Mouse (Mus musculus) hindbrain, embryonic 16.5 days (tissue): ENCODE measurements around the gene Smdt1. TPM values are rescaled to one million over a fixed set of nuclear protein-coding genes. Genes with fewer than 3 reads are reported as not detected.
A peak's percentile ranks its signal among the peaks of the same experiment; 100 is the strongest.

ENCODE experiments used
- ATAC-seq: fragments of 200-750 bp; cut with Nextera tagmentation; 2 replicates; pipeline ENCODE4 v1.8.0; 2017; ENCODE audit warnings: moderate TSS enrichment, moderate library complexity
- H3K27ac ChIP-seq: fragments of 300-500 bp; sonication (generic); 2 replicates; pipeline ENCODE4 v1.5.1; 2014; ENCODE audit warnings: low read depth, mild to moderate bottlenecking, control low read depth, low read length, moderate library complexity
- H3K27me3 ChIP-seq: fragments of 300-500 bp; sonication (generic); replicated peaks from 2 replicates; pipeline ENCODE4 v1.6.1; 2014; ENCODE audit warnings: low read length; ENCODE audit not compliant: control insufficient read depth, insufficient read depth
- H3K36me3 ChIP-seq: fragments of 300-500 bp; sonication (generic); 2 replicates; pipeline ENCODE4 v1.6.1; 2014; ENCODE audit warnings: mild to moderate bottlenecking, low read length, moderate library complexity, mixed read lengths; ENCODE audit not compliant: control insufficient read depth, insufficient read depth
- H3K4me1 ChIP-seq: fragments of 300-500 bp; sonication (generic); 2 replicates; pipeline ENCODE4 v1.6.1; 2014; ENCODE audit warnings: low read depth, low read length; ENCODE audit not compliant: control insufficient read depth, insufficient read depth
- H3K4me2 ChIP-seq: fragments of 300-500 bp; sonication (generic); 2 replicates; pipeline ENCODE4 v1.6.1; 2014; ENCODE audit warnings: mild to moderate bottlenecking, low read length, control low read depth, moderate library complexity
- H3K4me3 ChIP-seq: fragments of 300-500 bp; sonication (generic); 2 replicates; pipeline ENCODE4 v1.5.1; 2014; ENCODE audit warnings: mild to moderate bottlenecking, low read length, control low read depth, moderate library complexity
- H3K9ac ChIP-seq: fragments of 300-500 bp; sonication (generic); 2 replicates; pipeline ENCODE4 v1.6.1; 2014; ENCODE audit warnings: low read depth, mild to moderate bottlenecking, control low read depth, low read length, moderate library complexity
- H3K9me3 ChIP-seq: fragments of 300-500 bp; sonication (generic); 2 replicates; pipeline ENCODE4 v1.6.1; 2014; ENCODE audit warnings: mild to moderate bottlenecking, low read length, moderate library complexity; ENCODE audit not compliant: control insufficient read depth
- WGBS: fragments of 180-500 bp; shearing (Covaris S2); extraction: QIAGEN DNeasy Blood & Tissue Kit; methylation state at CpG from one replicate; pipeline ENCODE4 v1.1.7; 2014; 5-methylcytosine and 5-hydroxymethylcytosine counted together
- polyA plus RNA-seq: library from polyadenylated mRNA; unstranded; fragments of >200 nt; fragmentation: Nextera tagmentation; extraction: Ambion mirVana; gene quantifications from 2 replicates; pipeline ENCODE4 v1.2.1, GENCODE M21; 2015

The Smdt1 gene
- polyA plus RNA-seq, 1 experiment from 2014 or later, result 397 TPM

DNA sequence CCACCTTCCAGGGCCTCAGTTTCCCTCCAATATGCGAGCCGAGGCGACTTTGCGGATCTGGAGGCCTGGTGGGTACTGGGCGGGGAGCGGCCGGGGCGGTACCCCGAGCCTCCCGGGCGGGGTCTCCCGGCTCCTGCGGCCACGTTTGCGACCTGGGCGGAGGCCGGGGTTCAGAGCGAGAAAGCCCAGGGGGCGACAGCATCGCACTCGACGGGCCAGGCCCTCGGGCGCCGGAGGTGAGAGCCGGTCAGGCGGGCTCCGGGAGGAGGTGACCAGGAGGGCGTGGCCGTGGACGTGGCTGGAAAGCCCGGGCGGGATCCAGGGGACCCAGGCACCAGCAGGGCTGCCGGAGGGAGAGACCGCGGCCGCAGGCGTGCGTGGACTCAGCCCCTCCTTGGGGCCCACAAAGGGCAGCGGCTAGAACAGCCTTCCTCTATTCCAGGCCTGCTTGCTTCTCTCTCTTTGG lies 2.3 kb downstream of the Smdt1 start:
- H3K4me1 ChIP-seq, result peaks cover 15% of the 10 kb centered on the region
- WGBS, result 3% methylated on average over 39 of the region's 40 CpGs
- no peak overlapping the region for H3K27ac ChIP-seq
- peak overlapping the region; percentile 37 for H3K4me3 ChIP-seq
- H3K9ac ChIP-seq, result peak overlapping the region; percentile 65
- H3K36me3 ChIP-seq, result no peaks in the 10 kb centered on the region
- peak overlapping the region; percentile 61 for H3K4me2 ChIP-seq
- no peak for ATAC-seq
- H3K9me3 ChIP-seq, result no peaks in the 10 kb centered on the region
- peaks cover 10% of the 10 kb centered on the region for H3K27me3 ChIP-seq

DNA sequence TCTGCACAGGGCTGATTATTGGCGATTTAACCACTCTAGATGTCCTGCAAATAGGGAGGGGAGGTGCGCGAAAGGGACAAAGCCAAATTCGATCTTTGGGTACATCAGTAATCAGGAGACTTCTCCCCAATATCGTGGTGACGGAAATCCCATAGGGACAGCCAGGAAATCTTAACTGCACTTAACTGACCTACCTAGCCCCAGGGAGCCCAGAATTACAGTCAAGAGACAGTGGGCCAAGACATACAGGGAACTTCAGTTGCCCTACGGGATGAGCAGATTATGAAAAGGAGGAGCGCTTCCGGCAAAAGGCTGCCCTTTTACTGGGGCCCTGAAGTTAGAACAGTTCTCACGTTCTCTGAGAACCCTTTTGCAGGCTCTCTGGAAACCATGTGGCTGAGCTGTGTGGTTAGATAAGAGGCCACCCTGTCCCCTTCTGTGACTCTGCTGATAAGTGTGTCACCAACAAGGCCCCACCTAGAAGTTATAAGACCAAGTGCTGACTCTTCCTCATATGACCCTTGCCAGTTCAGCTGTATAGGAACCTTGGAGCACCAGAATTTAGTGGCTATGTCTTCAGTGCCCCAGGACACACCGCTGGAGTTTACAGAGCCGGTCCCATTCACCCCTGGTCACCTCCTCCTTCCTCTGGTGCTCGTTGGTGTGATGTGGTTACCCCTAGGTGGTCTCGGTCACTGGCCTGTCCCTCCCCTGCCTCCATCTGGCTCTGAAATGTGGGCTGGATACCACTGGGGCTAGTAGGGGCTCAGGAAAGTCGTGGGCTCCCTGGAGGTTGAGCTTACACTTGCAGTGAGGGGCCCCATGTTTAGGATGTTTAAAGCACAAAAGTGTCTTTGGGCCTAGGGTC lies 3.1 kb downstream of the Smdt1 start:
- Histone ChIP-seq H3K9me3 (no peaks in the 10 kb centered on the region), H3K4me3 (no peak overlapping the region), H3K4me2 (peak overlapping the region; percentile 61), H3K27me3 (peaks cover 10% of the 10 kb centered on the region), H3K27ac (peak overlapping the region; percentile 32; the same call in 1 of the 2 replicates), H3K9ac (no peak overlapping the region), H3K4me1 (peaks cover 16% of the 10 kb centered on the region), H3K36me3 (no peaks in the 10 kb centered on the region)
- 73% methylated on average over 15 of the region's 15 CpGs for WGBS
- ATAC-seq, result no peak

GRCm38 (mm10) chr15:82342543-82342935 lies 3.8 kb downstream of the Smdt1 start:
- Histone ChIP-seq H3K4me1 (peaks cover 22% of the 10 kb centered on the region), H3K9ac (no peak overlapping the region), H3K27me3 (peaks cover 10% of the 10 kb centered on the region), H3K27ac (no peak overlapping the region), H3K9me3 (no peaks in the 10 kb centered on the region), H3K4me3 (no peak overlapping the region), H3K36me3 (no peaks in the 10 kb centered on the region), H3K4me2 (no peak overlapping the region)
- ATAC-seq, result no peak
- WGBS, result 77% methylated on average over 5 of the region's 5 CpGs

- no peak for ATAC-seq
- H3K4me2 ChIP-seq, result no peak overlapping the region
- H3K36me3 ChIP-seq, result peaks cover 7% of the 10 kb centered on the region; the same call in 1 of the 2 replicates
- H3K9ac ChIP-seq, result no peak overlapping the region
- H3K4me3 ChIP-seq, result no peak overlapping the region
- H3K27me3 ChIP-seq, result peaks cover 10% of the 10 kb centered on the region
- H3K27ac ChIP-seq, result no peak overlapping the region
- WGBS, result 87% methylated on average over 27 of the region's 27 CpGs
- H3K4me1 ChIP-seq, result peaks cover 17% of the 10 kb centered on the region
- H3K9me3 ChIP-seq, result no peaks in the 10 kb centered on the region
Measured at GRCm38 (mm10) chr15:82343368-82344287, 4.9 kb downstream of the Smdt1 start.

GRCm38 (mm10) chr15:82344971-82345370 lies 6.2 kb downstream of the Smdt1 start:
- H3K9ac ChIP-seq, result no peak overlapping the region
- ATAC-seq, result no peak
- H3K9me3 ChIP-seq, result no peaks in the 10 kb centered on the region
- peaks cover 17% of the 10 kb centered on the region for H3K4me1 ChIP-seq
- 92% methylated on average over 6 of the region's 6 CpGs for WGBS
- peaks cover 7% of the 10 kb centered on the region for H3K27me3 ChIP-seq
- H3K27ac ChIP-seq, result no peak overlapping the region
- no peak overlapping the region; the same call in 1 of the 2 replicates for H3K4me2 ChIP-seq
- no peak overlapping the region for H3K4me3 ChIP-seq
- peaks cover 19% of the 10 kb centered on the region for H3K36me3 ChIP-seq

DNA sequence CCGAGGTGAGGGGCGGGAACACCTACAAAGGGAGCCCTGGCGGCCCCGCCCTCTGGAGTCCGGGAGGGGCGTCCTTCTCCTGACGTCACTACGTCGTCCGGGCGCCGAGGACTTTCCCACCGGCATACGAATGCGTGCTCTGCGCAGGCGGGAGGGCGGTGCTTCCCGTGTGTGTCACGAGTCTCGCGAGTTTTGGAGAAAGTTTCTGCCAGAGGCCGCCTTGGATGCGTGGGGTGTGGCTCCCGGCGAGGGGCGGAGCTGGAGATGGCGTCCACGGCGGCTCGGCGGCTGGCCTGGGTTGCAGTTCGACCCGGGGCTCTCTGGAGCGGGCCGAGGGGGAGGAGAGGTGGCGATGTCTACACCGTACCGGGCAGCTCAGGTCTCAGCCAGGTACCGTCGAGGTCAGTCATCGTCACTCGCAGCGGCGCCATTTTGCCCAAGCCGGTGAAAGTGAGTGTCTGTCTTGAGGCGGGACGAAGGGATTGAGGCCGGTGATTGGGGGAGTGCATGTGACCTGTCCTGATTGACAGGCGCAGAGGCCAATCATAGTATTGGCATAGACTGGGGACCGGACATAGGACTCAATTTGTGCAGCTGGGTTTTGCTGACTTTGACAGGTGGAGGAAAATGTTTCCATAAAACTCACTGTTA lies 7.2 kb downstream of the Smdt1 start:
- Histone ChIP-seq H3K4me2 (peak overlapping the region; percentile 70), H3K4me1 (peaks cover 15% of the 10 kb centered on the region), H3K36me3 (peaks cover 23% of the 10 kb centered on the region), H3K27ac (peak overlapping the region; percentile 91), H3K27me3 (peaks cover under 1% of the 10 kb centered on the region; the same call in 1 of the 2 replicates), H3K4me3 (peak overlapping the region; percentile 72), H3K9ac (peak overlapping the region; percentile 85), H3K9me3 (no peaks in the 10 kb centered on the region)
- ATAC-seq, result peak; percentile 98
- WGBS, result under 1% methylated on average over 45 of the region's 51 CpGs

- Histone ChIP-seq H3K27ac (peak overlapping the region; percentile 91), H3K9me3 (no peaks in the 10 kb centered on the region), H3K27me3 (no peaks in the 10 kb centered on the region), H3K4me3 (peak overlapping the region; percentile 72), H3K4me2 (peak overlapping the region; percentile 70), H3K36me3 (peaks cover 23% of the 10 kb centered on the region), H3K9ac (peak overlapping the region; percentile 51), H3K4me1 (peaks cover 14% of the 10 kb centered on the region)
- no peak for ATAC-seq
- WGBS, result 59% methylated on average over 14 of the region's 14 CpGs
Measured at GRCm38 (mm10) chr15:82346580-82347302, 8.0 kb downstream of the Smdt1 start.

GRCm38 (mm10) chr15:82347303-82347676 lies 8.5 kb downstream of the Smdt1 start:
- 0 out of 2 replicates have a peak overlapping the region, but pooled peaks have one; percentile 51 for H3K9ac ChIP-seq
- no peak overlapping the region for H3K27ac ChIP-seq
- ATAC-seq, result no peak

More at GRCm38 (mm10) chr15:82347303-82347676, 8.5 kb downstream of the Smdt1 start:
- 90% methylated on average over 4 of the region's 4 CpGs for WGBS
- H3K4me2 ChIP-seq, result peak overlapping the region; percentile 70
- H3K36me3 ChIP-seq, result peaks cover 23% of the 10 kb centered on the region
- H3K9me3 ChIP-seq, result no peaks in the 10 kb centered on the region
- H3K27me3 ChIP-seq, result no peaks in the 10 kb centered on the region
- H3K4me1 ChIP-seq, result peaks cover 19% of the 10 kb centered on the region
- peak overlapping the region; percentile 72 for H3K4me3 ChIP-seq
